Mouse (Mus musculus): ENCODE measurements around the gene Pank4. TPM values are rescaled to one million over a fixed set of nuclear protein-coding genes. Genes with fewer than 3 reads are reported as not detected.
A peak's percentile ranks its signal among the peaks of the same experiment; 100 is the strongest.

Pank4 gene
- polyA plus RNA-seq (2015; fragmentation: Nextera tagmentation; extraction: Ambion mirVana): 20.7 and 23.3 TPM in 2 replicates

DNA sequence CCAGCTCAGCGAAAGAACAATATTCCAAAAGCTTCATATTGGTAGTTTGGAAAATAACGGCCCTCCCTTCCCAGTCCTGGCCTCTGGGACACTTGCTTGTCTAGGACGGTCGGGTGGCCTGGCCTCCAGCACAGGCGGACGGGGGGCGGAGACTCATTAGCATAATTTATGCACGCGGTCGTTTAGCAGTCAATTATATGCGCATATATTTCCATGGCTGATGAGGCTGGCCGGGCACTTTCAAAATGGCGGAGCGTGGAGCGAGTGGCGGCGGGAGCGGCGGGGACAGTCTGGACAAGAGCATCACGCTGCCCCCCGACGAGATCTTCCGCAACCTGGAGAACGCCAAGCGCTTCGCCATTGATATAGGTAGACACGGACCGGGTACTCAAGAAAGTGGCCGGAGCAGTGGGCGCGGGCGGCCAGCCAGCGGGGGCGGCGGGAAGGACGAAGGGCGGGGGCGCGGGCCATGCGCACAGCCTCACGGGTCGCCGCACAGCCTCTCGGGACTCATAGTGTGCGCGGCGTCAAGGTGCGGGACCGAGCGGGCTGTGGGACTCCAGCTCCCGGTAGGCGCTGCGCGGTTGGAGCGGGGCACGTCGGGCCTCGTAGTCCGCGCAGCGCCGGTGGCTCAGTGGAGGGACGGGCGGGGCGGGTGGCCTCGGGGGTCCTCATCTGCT is at the start of gene Pank4:
Pank4 (plus strand) TSS at position 223 of the 680 bp plus-strand sequence.
- WGBS (ENCODE audit: insufficient replicate concordance): under 1% methylated on average over 64 of the region's 66 CpGs
- ATAC-seq (ENCODE audit: low read depth): peak; percentile 87
- peak within 1 kb of the TSS; percentile 85 for H3K27ac ChIP-seq (ENCODE audit: low read length)
- peak within 1 kb of the TSS; percentile 90 for H3K4me3 ChIP-seq (ENCODE audit: low read depth, low read length)
- H3K4me1 ChIP-seq (ENCODE audit: control insufficient read depth, low read depth, low read length): peaks cover 44% of the 10 kb centered on the region
- H3K9me3 ChIP-seq (replicated peaks; ENCODE audit: control insufficient read depth, low read length): no peaks in the 10 kb centered on the region
- H3K9ac ChIP-seq (ENCODE audit: low read depth, low read length): peak within 1 kb of the TSS; percentile 93
- peak within 1 kb of the TSS; percentile 66 for H3K4me2 ChIP-seq (ENCODE audit: low read depth, low read length)
- H3K36me3 ChIP-seq (ENCODE audit: control insufficient read depth, insufficient read depth): peaks cover 5% of the 10 kb centered on the region
- peaks cover 48% of the 10 kb centered on the region for H3K27me3 ChIP-seq (ENCODE audit: control insufficient read depth, insufficient read depth, low read depth, low read length)

DNA sequence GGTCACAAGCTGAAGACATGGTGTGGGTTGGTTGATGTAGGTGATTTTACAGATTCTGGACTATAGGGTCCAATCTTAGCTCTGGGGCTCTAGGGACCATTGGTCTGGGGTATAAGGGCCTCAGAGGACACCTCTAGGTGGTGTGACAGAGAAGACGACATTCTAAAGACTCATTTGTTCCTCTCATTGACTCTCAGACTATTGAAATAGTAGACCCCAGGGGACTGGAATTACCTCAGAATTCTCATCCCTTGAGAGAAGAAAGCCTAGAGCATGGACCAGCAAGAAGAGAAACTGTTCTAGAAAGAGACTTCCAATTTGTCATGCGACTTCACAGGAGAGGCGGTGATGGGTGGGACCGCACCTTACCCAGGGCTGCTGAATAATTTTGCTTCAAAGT is 49.7 kb upstream of the Pank4 start:
- peaks cover 40% of the 10 kb centered on the region for H3K36me3 ChIP-seq (ENCODE audit: control insufficient read depth, insufficient read depth)
- H3K4me1 ChIP-seq (ENCODE audit: control insufficient read depth, low read depth, low read length): peaks cover 87% of the 10 kb centered on the region
- 0 out of 2 replicates have a peak overlapping the region, but pooled peaks have one; percentile 71 for H3K9ac ChIP-seq (ENCODE audit: low read depth, low read length)
- H3K4me3 ChIP-seq (ENCODE audit: low read depth, low read length): no peak overlapping the region
- H3K27me3 ChIP-seq (ENCODE audit: control insufficient read depth, insufficient read depth, low read depth, low read length): no peaks in the 10 kb centered on the region
- no peak overlapping the region for H3K4me2 ChIP-seq (ENCODE audit: low read depth, low read length)
- no peak for ATAC-seq (ENCODE audit: low read depth)
- H3K27ac ChIP-seq (ENCODE audit: low read length): peak overlapping the region; percentile 97
- WGBS (ENCODE audit: insufficient replicate concordance): 93% methylated on average over 4 of the region's 4 CpGs
- no peaks in the 10 kb centered on the region for H3K9me3 ChIP-seq (replicated peaks; ENCODE audit: control insufficient read depth, low read length)

DNA sequence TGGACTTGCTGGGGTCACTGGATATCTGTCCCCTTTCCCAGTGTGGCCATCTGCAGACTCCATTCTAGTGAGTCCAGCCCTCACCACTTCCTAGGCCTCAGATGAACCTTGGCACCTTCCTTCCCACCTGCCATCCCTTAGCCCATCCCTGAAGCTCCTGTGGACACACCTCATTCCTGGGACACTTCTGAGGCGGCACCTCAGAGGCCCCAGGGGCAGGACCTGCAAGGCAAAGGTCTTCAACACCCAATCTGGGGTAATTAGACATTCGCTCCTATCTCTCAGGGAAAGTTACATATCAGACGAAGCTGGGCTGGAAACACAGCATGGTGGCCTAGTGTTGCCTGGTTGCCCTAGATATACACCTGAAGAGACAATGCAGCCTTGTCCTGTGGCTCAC is 49.2 kb upstream of the Pank4 start:
- H3K4me2 ChIP-seq (ENCODE audit: low read depth, low read length): no peak overlapping the region
- H3K4me1 ChIP-seq (ENCODE audit: control insufficient read depth, low read depth, low read length): peaks cover 84% of the 10 kb centered on the region
- ATAC-seq (ENCODE audit: low read depth): no peak
- 0 out of 2 replicates have a peak overlapping the region, but pooled peaks have one; percentile 2 for H3K9ac ChIP-seq (ENCODE audit: low read depth, low read length)
- H3K27me3 ChIP-seq (ENCODE audit: control insufficient read depth, insufficient read depth, low read depth, low read length): no peaks in the 10 kb centered on the region
- H3K27ac ChIP-seq (ENCODE audit: low read length): peak overlapping the region; percentile 97
- 41% methylated on average over 3 of the region's 3 CpGs for WGBS (ENCODE audit: insufficient replicate concordance)
- no peaks in the 10 kb centered on the region for H3K9me3 ChIP-seq (replicated peaks; ENCODE audit: control insufficient read depth, low read length)
- peaks cover 40% of the 10 kb centered on the region for H3K36me3 ChIP-seq (ENCODE audit: control insufficient read depth, insufficient read depth)
- H3K4me3 ChIP-seq (ENCODE audit: low read depth, low read length): no peak overlapping the region

DNA sequence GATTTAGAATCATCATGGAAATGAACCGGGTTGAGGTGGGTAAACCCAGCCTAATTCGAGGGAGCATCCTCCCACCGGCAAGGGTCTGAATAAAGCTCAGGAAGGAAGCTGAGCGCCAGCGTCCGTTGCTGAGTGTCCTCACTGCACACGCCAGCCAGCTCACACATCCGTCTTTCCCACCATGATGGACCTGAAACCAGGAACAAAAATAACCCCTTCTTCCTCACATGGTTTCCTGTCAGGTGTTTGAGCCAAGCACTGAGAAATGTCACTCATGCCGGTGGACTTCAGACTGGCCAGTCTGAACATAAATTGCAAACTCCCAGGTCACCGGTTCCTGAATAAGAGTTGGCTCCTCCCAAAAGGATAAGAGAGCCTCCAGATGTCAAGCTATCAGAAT is 48.6 kb upstream of the Pank4 start:
- WGBS (ENCODE audit: insufficient replicate concordance): 40% methylated on average over 10 of the region's 10 CpGs
- Histone ChIP-seq H3K36me3 (ENCODE audit: control insufficient read depth, insufficient read depth) (peaks cover 40% of the 10 kb centered on the region), H3K9me3 (replicated peaks; ENCODE audit: control insufficient read depth, low read length) (no peaks in the 10 kb centered on the region), H3K4me3 (ENCODE audit: low read depth, low read length) (no peak overlapping the region), H3K4me2 (ENCODE audit: low read depth, low read length) (no peak overlapping the region; the same call in 1 of the 2 replicates), H3K27me3 (ENCODE audit: control insufficient read depth, insufficient read depth, low read depth, low read length) (no peaks in the 10 kb centered on the region), H3K4me1 (ENCODE audit: control insufficient read depth, low read depth, low read length) (peaks cover 78% of the 10 kb centered on the region), H3K9ac (ENCODE audit: low read depth, low read length) (no peak overlapping the region), H3K27ac (ENCODE audit: low read length) (peak overlapping the region; percentile 97)
- no peak for ATAC-seq (ENCODE audit: low read depth)

DNA sequence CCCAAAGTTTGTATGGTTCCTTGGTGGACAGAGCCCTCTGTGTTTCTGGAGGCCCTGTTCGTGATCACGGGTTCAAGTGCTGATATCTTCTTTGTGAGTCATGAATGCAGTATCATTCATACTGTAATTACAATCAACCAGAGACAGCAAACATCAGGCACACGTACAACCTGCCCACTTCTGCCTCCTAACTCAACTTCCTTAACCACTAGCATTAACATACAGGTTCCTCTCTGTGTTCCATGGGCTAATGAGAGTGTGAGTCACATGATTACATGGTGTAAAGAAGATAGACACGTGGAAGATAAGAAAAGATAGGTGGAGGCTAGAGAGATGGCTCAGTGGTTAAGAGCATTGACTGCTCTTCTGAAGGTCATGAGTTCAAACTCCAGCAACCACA is 47.3 kb upstream of the Pank4 start:
- Histone ChIP-seq H3K27ac (ENCODE audit: low read length) (peak overlapping the region; percentile 97), H3K4me3 (ENCODE audit: low read depth, low read length) (no peak overlapping the region), H3K4me1 (ENCODE audit: control insufficient read depth, low read depth, low read length) (peaks cover 67% of the 10 kb centered on the region), H3K4me2 (ENCODE audit: low read depth, low read length) (no peak overlapping the region), H3K9me3 (replicated peaks; ENCODE audit: control insufficient read depth, low read length) (no peaks in the 10 kb centered on the region), H3K27me3 (ENCODE audit: control insufficient read depth, insufficient read depth, low read depth, low read length) (no peaks in the 10 kb centered on the region), H3K9ac (ENCODE audit: low read depth, low read length) (no peak overlapping the region), H3K36me3 (ENCODE audit: control insufficient read depth, insufficient read depth) (peaks cover 46% of the 10 kb centered on the region)
- 0 out of 2 replicates have a peak, but pooled peaks have one; percentile 12 for ATAC-seq (ENCODE audit: low read depth)
- 49% methylated on average over 4 of the region's 4 CpGs for WGBS (ENCODE audit: insufficient replicate concordance)

DNA sequence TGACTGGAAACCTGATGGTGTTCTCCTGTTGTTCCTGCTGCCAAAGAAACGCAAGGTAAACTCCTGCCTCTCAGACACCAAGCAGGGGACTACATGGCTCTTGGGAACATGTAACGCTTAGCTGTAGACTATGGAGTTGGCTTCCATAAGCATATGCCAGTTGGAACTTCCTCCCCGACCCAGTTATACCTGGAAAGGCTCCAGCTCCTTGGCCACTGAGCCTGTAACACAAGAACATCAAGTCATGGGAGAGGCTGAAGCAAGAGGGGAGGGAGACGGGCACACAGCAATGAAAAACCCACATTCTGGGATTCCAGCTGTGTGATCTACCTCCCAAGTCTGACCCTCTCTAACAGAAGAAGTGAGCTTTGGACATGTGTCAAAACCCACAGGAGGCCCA is 41.6 kb upstream of the Pank4 start:
- Histone ChIP-seq H3K27ac (ENCODE audit: low read length) (peak overlapping the region; percentile 3; the same call in 1 of the 2 replicates), H3K27me3 (ENCODE audit: control insufficient read depth, insufficient read depth, low read depth, low read length) (no peaks in the 10 kb centered on the region), H3K4me1 (ENCODE audit: control insufficient read depth, low read depth, low read length) (peaks cover 63% of the 10 kb centered on the region), H3K36me3 (ENCODE audit: control insufficient read depth, insufficient read depth) (peaks cover 74% of the 10 kb centered on the region), H3K9ac (ENCODE audit: low read depth, low read length) (0 out of 2 replicates have a peak overlapping the region, but pooled peaks have one; percentile 4), H3K9me3 (replicated peaks; ENCODE audit: control insufficient read depth, low read length) (no peaks in the 10 kb centered on the region), H3K4me3 (ENCODE audit: low read depth, low read length) (peak overlapping the region; percentile 76), H3K4me2 (ENCODE audit: low read depth, low read length) (peak overlapping the region; percentile 82)
- ATAC-seq (ENCODE audit: low read depth): no peak
- 89% methylated on average over 4 of the region's 4 CpGs for WGBS (ENCODE audit: insufficient replicate concordance)

DNA sequence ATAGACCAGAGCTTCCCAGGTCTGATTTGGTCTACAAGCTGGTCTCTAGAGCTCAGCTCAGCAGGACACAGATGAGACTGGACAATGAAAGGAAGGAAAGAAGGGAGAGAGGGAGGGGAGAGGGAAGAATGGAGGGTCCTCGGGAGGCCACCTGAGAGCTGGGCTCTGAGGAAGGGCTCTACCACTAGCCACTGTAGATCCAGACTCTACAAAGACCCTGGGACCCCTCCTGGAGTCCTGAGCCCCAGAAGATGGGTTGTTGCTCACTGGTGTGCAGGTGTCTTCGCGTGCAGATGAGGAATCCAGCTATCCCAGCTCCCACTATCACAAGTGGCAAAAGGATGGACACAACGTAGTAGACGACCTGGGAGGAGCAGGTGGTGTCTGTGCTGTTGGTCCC is 41.0 kb upstream of the Pank4 start:
- Histone ChIP-seq H3K9me3 (replicated peaks; ENCODE audit: control insufficient read depth, low read length) (no peaks in the 10 kb centered on the region), H3K4me2 (ENCODE audit: low read depth, low read length) (peak overlapping the region; percentile 82), H3K27ac (ENCODE audit: low read length) (peak overlapping the region; percentile 3; the same call in 1 of the 2 replicates), H3K27me3 (ENCODE audit: control insufficient read depth, insufficient read depth, low read depth, low read length) (no peaks in the 10 kb centered on the region), H3K4me3 (ENCODE audit: low read depth, low read length) (peak overlapping the region; percentile 76), H3K9ac (ENCODE audit: low read depth, low read length) (0 out of 2 replicates have a peak overlapping the region, but pooled peaks have one; percentile 4), H3K36me3 (ENCODE audit: control insufficient read depth, insufficient read depth) (peaks cover 67% of the 10 kb centered on the region), H3K4me1 (ENCODE audit: control insufficient read depth, low read depth, low read length) (peaks cover 57% of the 10 kb centered on the region)
- WGBS (ENCODE audit: insufficient replicate concordance): 90% methylated on average over 5 of the region's 5 CpGs
- ATAC-seq (ENCODE audit: low read depth): no peak

DNA sequence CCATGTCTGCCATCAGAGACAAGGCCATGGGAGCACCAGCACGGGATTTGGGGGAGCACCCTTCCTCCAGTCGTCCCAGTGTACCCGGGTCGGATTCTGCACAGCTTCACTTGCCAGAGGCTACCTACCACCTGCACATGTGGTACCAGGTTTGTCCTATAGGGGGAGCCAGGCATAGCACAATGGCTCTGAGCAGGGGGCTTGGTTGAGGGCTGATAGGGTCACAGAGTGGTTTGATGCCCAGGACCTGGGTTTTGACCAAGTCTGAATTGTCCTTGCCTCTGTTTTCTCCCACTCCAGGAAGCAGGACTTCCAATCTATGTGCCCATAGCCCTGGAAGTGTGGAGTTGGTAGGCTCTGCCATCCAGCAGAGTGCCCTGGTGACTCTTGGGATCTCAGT is 38.5 kb upstream of the Pank4 start:
- peak overlapping the region; percentile 90 for H3K9ac ChIP-seq (ENCODE audit: low read depth, low read length)
- H3K27ac ChIP-seq (ENCODE audit: low read length): peak overlapping the region; percentile 70
- no peaks in the 10 kb centered on the region for H3K9me3 ChIP-seq (replicated peaks; ENCODE audit: control insufficient read depth, low read length)
- peaks cover 57% of the 10 kb centered on the region for H3K36me3 ChIP-seq (ENCODE audit: control insufficient read depth, insufficient read depth)
- H3K4me2 ChIP-seq (ENCODE audit: low read depth, low read length): peak overlapping the region; percentile 82
- H3K4me1 ChIP-seq (ENCODE audit: control insufficient read depth, low read depth, low read length): peaks cover 66% of the 10 kb centered on the region
- H3K27me3 ChIP-seq (ENCODE audit: control insufficient read depth, insufficient read depth, low read depth, low read length): no peaks in the 10 kb centered on the region
- 71% methylated on average over 4 of the region's 4 CpGs for WGBS (ENCODE audit: insufficient replicate concordance)
- ATAC-seq (ENCODE audit: low read depth): no peak
- H3K4me3 ChIP-seq (ENCODE audit: low read depth, low read length): peak overlapping the region; percentile 76

Data from liver, embryonic 16.5 days (tissue).